ENCODE assay signal across 8 mouse cellular contexts in the genomic region with DNA sequence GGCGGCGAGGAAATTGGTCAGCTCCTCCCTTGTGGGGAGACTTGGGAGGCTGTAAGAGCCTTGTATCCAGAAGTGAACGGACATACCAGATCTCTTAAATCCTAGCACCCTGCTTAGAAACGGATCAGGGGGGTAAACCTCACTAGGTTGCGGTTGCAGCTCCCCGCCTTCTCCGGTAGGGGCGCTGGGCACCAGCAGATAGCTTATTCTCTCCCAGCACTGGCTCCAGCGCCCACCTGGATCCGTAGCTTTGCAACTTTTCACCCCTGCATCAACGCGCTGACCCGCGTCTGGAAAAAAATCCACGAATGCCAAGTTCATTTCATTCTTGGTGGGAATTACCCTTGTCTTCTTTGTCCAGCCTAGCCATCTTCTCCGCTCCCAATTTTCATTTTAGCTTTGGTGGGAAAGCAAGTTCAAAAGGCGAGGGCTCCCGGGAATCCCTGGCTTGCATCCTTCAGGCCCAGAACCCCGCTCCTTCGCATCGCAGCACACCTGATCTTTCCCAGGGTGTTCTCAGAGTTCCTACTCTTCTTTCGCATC. TPM values are rescaled to one million over a fixed set of nuclear protein-coding genes. Genes with fewer than 3 reads are reported as not detected.
DNase-seq lines count a peak whose midpoint lies in the region; ATAC-seq and TF ChIP-seq lines count a peak whose summit lies in the region.

No protein-coding gene starts in this region.

- H3K4me2 ChIP-seq in forebrain, embryonic 16.5 days (ENCODE audit: low read length) = peak overlapping the region; percentile 96
- H3K4me2 ChIP-seq in hindbrain, embryonic 16.5 days (ENCODE audit: low read length) = peak overlapping the region; percentile 97
- H3K4me2 ChIP-seq in midbrain, embryonic 12.5 days (replicated peaks) = peak overlapping the region; percentile 99
- peak overlapping the region; percentile 36 for H3K4me2 ChIP-seq in stomach, embryonic 16.5 days (ENCODE audit: low read depth, low read length)

- peak; percentile 58 for ATAC-seq in forebrain, embryonic 16.5 days
- ATAC-seq in hindbrain, embryonic 16.5 days = 0 out of 2 replicates have a peak, but pooled peaks have one; percentile 51
- 0 out of 2 replicates have a peak, but pooled peaks have one; percentile 21 for ATAC-seq in midbrain, embryonic 12.5 days (ENCODE audit: low FRiP score, low read depth)
- ATAC-seq in stomach, embryonic 16.5 days (ENCODE audit: insufficient read depth, low FRiP score) = no peak
- no peak for ATAC-seq in CD4-positive, CD25-positive, alpha-beta regulatory T cell, adult 4 months

- H3K27ac ChIP-seq in bone marrow, adult 2 months (ENCODE audit: control insufficient read depth, insufficient read depth, low read depth, low read length, poor library complexity) = no peak overlapping the region
- H3K27ac ChIP-seq in forebrain, embryonic 16.5 days (ENCODE audit: low read length) = no peak overlapping the region
- H3K27ac ChIP-seq in hindbrain, embryonic 16.5 days (ENCODE audit: low read depth, low read length) = no peak overlapping the region; the same call in 1 of the 2 replicates
- no peak overlapping the region for H3K27ac ChIP-seq in midbrain, embryonic 12.5 days (replicated peaks)
- no peak overlapping the region for H3K27ac ChIP-seq in stomach, embryonic 16.5 days (ENCODE audit: low read length)

- TF ChIP-seq POLR2A in bone marrow, adult 2 months (IDR thresholded peaks at IDR 0.05; ENCODE audit: borderline replicate concordance, control insufficient read depth, low read depth, low read length) = no peak

- no peak overlapping the region for H3K4me3 ChIP-seq in E14TG2a.4 (replicated peaks; ENCODE audit: low read length)
- no peak overlapping the region for H3K4me3 ChIP-seq in bone marrow, adult 2 months (replicated peaks; ENCODE audit: control insufficient read depth, low read depth, low read length)
- peak overlapping the region; percentile 62 for H3K4me3 ChIP-seq in forebrain, embryonic 16.5 days (replicated peaks; ENCODE audit: low read length)
- peak overlapping the region; percentile 75 for H3K4me3 ChIP-seq in hindbrain, embryonic 16.5 days (ENCODE audit: low read length)
- peak overlapping the region; percentile 64 for H3K4me3 ChIP-seq in midbrain, embryonic 12.5 days
- H3K4me3 ChIP-seq in stomach, embryonic 16.5 days (replicated peaks; ENCODE audit: low read length) = peak overlapping the region; percentile 26

- 0 out of 2 replicates have a peak overlapping the region, but pooled peaks have one; percentile 10 for H3K9ac ChIP-seq in forebrain, embryonic 16.5 days (replicated peaks; ENCODE audit: low read depth, low read length)
- peak overlapping the region; percentile 87 for H3K9ac ChIP-seq in hindbrain, embryonic 16.5 days (ENCODE audit: low read depth, low read length)
- no peak overlapping the region for H3K9ac ChIP-seq in midbrain, embryonic 12.5 days (replicated peaks)
- no peak overlapping the region for H3K9ac ChIP-seq in stomach, embryonic 16.5 days (ENCODE audit: low read length)

- peak; percentile 75 for TF ChIP-seq CTCF in E14TG2a.4 (conservative IDR thresholded peaks at IDR 0.05; ENCODE audit: low read length)
- TF ChIP-seq CTCF in bone marrow, adult 2 months (IDR thresholded peaks at IDR 0.05; ENCODE audit: control insufficient read depth, insufficient read depth, low read length) = peak; percentile 18; the same call in 1 of the 2 replicates

- 6% methylated on average over 22 of the region's 22 CpGs for WGBS in bone marrow, adult 2 months
- WGBS in forebrain, embryonic 16.5 days = 1% methylated on average over 22 of the region's 22 CpGs
- 2% methylated on average over 22 of the region's 22 CpGs for WGBS in hindbrain, embryonic 16.5 days
- WGBS in midbrain, embryonic 12.5 days = 3% methylated on average over 22 of the region's 22 CpGs
- WGBS in stomach, embryonic 16.5 days = 4% methylated on average over 22 of the region's 22 CpGs

- no peaks in the 10 kb centered on the region for H3K36me3 ChIP-seq in E14TG2a.4 (ENCODE audit: insufficient read depth, low read length)
- H3K36me3 ChIP-seq in forebrain, embryonic 16.5 days (ENCODE audit: control insufficient read depth, insufficient read depth) = no peaks in the 10 kb centered on the region
- H3K36me3 ChIP-seq in hindbrain, embryonic 16.5 days (ENCODE audit: control insufficient read depth, insufficient read depth, low read length) = no peaks in the 10 kb centered on the region
- H3K36me3 ChIP-seq in midbrain, embryonic 12.5 days = no peaks in the 10 kb centered on the region
- H3K36me3 ChIP-seq in stomach, embryonic 16.5 days (ENCODE audit: control insufficient read depth, insufficient read depth, low read length) = no peaks in the 10 kb centered on the region

- DNase-seq in left cerebral cortex, adult 18-20 months (ENCODE audit: low spot score in 2 of 2) = peak; percentile 85 to 90

- H3K9me3 ChIP-seq in E14TG2a.4 (ENCODE audit: low read length) = peaks cover 4% of the 10 kb centered on the region; the same call in 1 of the 2 replicates
- H3K9me3 ChIP-seq in forebrain, embryonic 16.5 days (ENCODE audit: control insufficient read depth, low read length) = no peaks in the 10 kb centered on the region
- H3K9me3 ChIP-seq in hindbrain, embryonic 16.5 days (ENCODE audit: control insufficient read depth, low read length) = no peaks in the 10 kb centered on the region
- peaks cover 3% of the 10 kb centered on the region; the same call in 1 of the 2 replicates for H3K9me3 ChIP-seq in midbrain, embryonic 12.5 days
- H3K9me3 ChIP-seq in stomach, embryonic 16.5 days (replicated peaks; ENCODE audit: control insufficient read depth, low read length) = no peaks in the 10 kb centered on the region

- peaks cover 58% of the 10 kb centered on the region for H3K27me3 ChIP-seq in E14TG2a.4 (ENCODE audit: insufficient read depth, low read length)
- peaks cover 9% of the 10 kb centered on the region; the same call in 1 of the 2 replicates for H3K27me3 ChIP-seq in forebrain, embryonic 16.5 days (replicated peaks; ENCODE audit: control insufficient read depth, insufficient read depth, low read length)
- no peaks in the 10 kb centered on the region for H3K27me3 ChIP-seq in hindbrain, embryonic 16.5 days (replicated peaks; ENCODE audit: control insufficient read depth, insufficient read depth, low read length)
- H3K27me3 ChIP-seq in midbrain, embryonic 12.5 days = peaks cover 50% of the 10 kb centered on the region
- H3K27me3 ChIP-seq in stomach, embryonic 16.5 days (ENCODE audit: control insufficient read depth, insufficient read depth, low read length) = peaks cover 48% of the 10 kb centered on the region

- H3K4me1 ChIP-seq in E14TG2a.4 (replicated peaks; ENCODE audit: low read depth, low read length) = peaks cover 16% of the 10 kb centered on the region
- no peaks in the 10 kb centered on the region for H3K4me1 ChIP-seq in bone marrow, adult 2 months (ENCODE audit: control insufficient read depth, insufficient read depth, low read length)
- peaks cover 25% of the 10 kb centered on the region for H3K4me1 ChIP-seq in forebrain, embryonic 16.5 days (replicated peaks; ENCODE audit: control insufficient read depth, insufficient read depth, low read length)
- peaks cover 11% of the 10 kb centered on the region for H3K4me1 ChIP-seq in hindbrain, embryonic 16.5 days (ENCODE audit: control insufficient read depth, insufficient read depth, low read depth, low read length)
- peaks cover 36% of the 10 kb centered on the region for H3K4me1 ChIP-seq in midbrain, embryonic 12.5 days
- H3K4me1 ChIP-seq in stomach, embryonic 16.5 days (ENCODE audit: control insufficient read depth, insufficient read depth, low read length) = peaks cover 6% of the 10 kb centered on the region

RNA-seq across cellular contexts. Expression of gene Sorcs3, which starts 1.8 kb away (rescaled TPM):
- polyA plus RNA-seq in bone marrow, adult 2 months (2011; ENCODE audit: insufficient read depth, insufficient read length, low replicate concordance, missing spikeins) = 0.57 and 1.1 TPM in 2 replicates
- polyA plus RNA-seq in forebrain, embryonic 16.5 days (2015; fragmentation: Nextera tagmentation; extraction: Ambion mirVana) = 6.5 and 9.9 TPM in 2 replicates
- polyA plus RNA-seq in hindbrain, embryonic 16.5 days (2015; fragmentation: Nextera tagmentation; extraction: Ambion mirVana) = 14.5 and 16.5 TPM in 2 replicates
- total RNA-seq in left cerebral cortex, adult 18-20 months (2021) = 10 to 100 TPM; 37.6 to 38.1 TPM
- polyA plus RNA-seq in midbrain, embryonic 12.5 days (2016; fragmentation: Nextera tagmentation; extraction: Ambion mirVana) = 6.6 TPM in 2 replicates
- polyA plus RNA-seq in stomach, embryonic 16.5 days (2015; fragmentation: Nextera tagmentation; extraction: Ambion mirVana) = 0.61 and 0.81 TPM in 2 replicates
- polyA plus RNA-seq in CD4-positive, CD25-positive, alpha-beta regulatory T cell, adult 4 months (2017; shearing (Covaris generic)) = not detected

Comparison
In these comparisons a context has a peak if more than half of its experiments do, and no peak if none do; other contexts are left out.
1. H3K4me3 ChIP-seq: peak in forebrain, embryonic 16.5 days (single experiment), hindbrain, embryonic 16.5 days (single experiment), midbrain, embryonic 12.5 days (single experiment) and stomach, embryonic 16.5 days (single experiment); none in E14TG2a.4 (single experiment) and bone marrow, adult 2 months (single experiment).
2. ATAC-seq: peak in forebrain, embryonic 16.5 days (single experiment), hindbrain, embryonic 16.5 days (single experiment) and midbrain, embryonic 12.5 days (single experiment); none in stomach, embryonic 16.5 days (single experiment) and CD4-positive, CD25-positive, alpha-beta regulatory T cell, adult 4 months (single experiment).
3. H3K4me2 ChIP-seq: peak in every context shown above with its lines; median percentile 99 in midbrain, embryonic 12.5 days; 97 in hindbrain, embryonic 16.5 days; 96 in forebrain, embryonic 16.5 days; 36 in stomach, embryonic 16.5 days.
4. H3K9ac ChIP-seq: peak in forebrain, embryonic 16.5 days (single experiment) and hindbrain, embryonic 16.5 days (single experiment); none in midbrain, embryonic 12.5 days (single experiment) and stomach, embryonic 16.5 days (single experiment).